Mouse (Mus musculus) c-Kit-positive CD71-positive TER-119-negative erythroid progenitor cells, embryonic 14.5 days (primary cell): ENCODE results near the gene Sox10.

Experiments used
- DNase-seq: peaks from one replicate; pipeline ENCODE4 v3.0.0-alpha.2; 2013; ENCODE audit warnings: low read depth

Gene Sox10

GRCm38 (mm10) chr15:79165140-79165539 lies at the start of gene Sox10:
Gene Sox10 (minus strand): TSS chr15:79165240.
- no peak for DNase-seq

- DNase-seq, result no peak
Observed at GRCm38 (mm10) chr15:79213591-79213990, 48.6 kb upstream of the Sox10 start.

GRCm38 (mm10) chr15:79212750-79213446 lies 47.9 kb upstream of the Sox10 start:
- no peak for DNase-seq

- no peak for DNase-seq
Observed at GRCm38 (mm10) chr15:79210357-79210756, 45.3 kb upstream of the Sox10 start.

GRCm38 (mm10) chr15:79208758-79209439 lies 43.9 kb upstream of the Sox10 start:
- DNase-seq, result no peak

GRCm38 (mm10) chr15:79208211-79208610 lies 43.2 kb upstream of the Sox10 start:
- no peak for DNase-seq

GRCm38 (mm10) chr15:79202575-79202974 lies 37.5 kb upstream of the Sox10 start:
- DNase-seq, result no peak

- no peak for DNase-seq
Observed at GRCm38 (mm10) chr15:79201491-79202150, 36.6 kb upstream of the Sox10 start.

- no peak for DNase-seq
Observed at GRCm38 (mm10) chr15:79199390-79199976, 34.4 kb upstream of the Sox10 start.

- no peak for DNase-seq
Observed at GRCm38 (mm10) chr15:79195492-79195891, 30.5 kb upstream of the Sox10 start.

- DNase-seq, result no peak
Observed at GRCm38 (mm10) chr15:79194946-79195345, 29.9 kb upstream of the Sox10 start.

- no peak for DNase-seq
Observed at GRCm38 (mm10) chr15:79194048-79194447, 29.0 kb upstream of the Sox10 start.

- no peak for DNase-seq
Observed at GRCm38 (mm10) chr15:79192885-79193845, 28.1 kb upstream of the Sox10 start.

GRCm38 (mm10) chr15:79192450-79192849 lies 27.4 kb upstream of the Sox10 start:
- DNase-seq, result no peak

GRCm38 (mm10) chr15:79191426-79191825 lies 26.4 kb upstream of the Sox10 start:
- no peak for DNase-seq

- DNase-seq, result no peak
Observed at GRCm38 (mm10) chr15:79187819-79188218, 22.8 kb upstream of the Sox10 start.

GRCm38 (mm10) chr15:79185213-79185612 lies 20.2 kb upstream of the Sox10 start:
- DNase-seq, result no peak

- DNase-seq, result no peak
Observed at GRCm38 (mm10) chr15:79176905-79177304, 11.9 kb upstream of the Sox10 start.

GRCm38 (mm10) chr15:79166712-79167111 lies 1.7 kb upstream of the Sox10 start:
- DNase-seq, result no peak

- no peak for DNase-seq
Observed at GRCm38 (mm10) chr15:79164251-79164650, 789 bp downstream of the Sox10 start.

GRCm38 (mm10) chr15:79162822-79163221 lies 2.2 kb downstream of the Sox10 start:
- DNase-seq, result no peak

GRCm38 (mm10) chr15:79162301-79162700 lies 2.7 kb downstream of the Sox10 start:
- no peak for DNase-seq
